Mouse (Mus musculus): ENCODE results near the gene Rbm44. TPM values are rescaled to one million over a fixed set of nuclear protein-coding genes. Genes with fewer than 3 reads are reported as not detected.

The Rbm44 gene
- polyA plus RNA-seq, 1 experiment from 2014 or later: 0.39 TPM

GRCm38 (mm10) chr1:91211099-91211498 is 66.2 kb downstream of the Rbm44 start:
- WGBS: 79% methylated on average over 1 of the region's 1 CpGs
- Histone ChIP-seq H3K4me2 (ENCODE audit: low read depth, low read length) (no peak overlapping the region), H3K4me1 (ENCODE audit: control insufficient read depth, insufficient read depth, low read length) (peaks cover 5% of the 10 kb centered on the region; the same call in 1 of the 2 replicates), H3K27ac (ENCODE audit: low read depth, low read length) (no peak overlapping the region), H3K36me3 (ENCODE audit: control insufficient read depth, insufficient read depth, low read length) (no peaks in the 10 kb centered on the region), H3K27me3 (ENCODE audit: control insufficient read depth, insufficient read depth, low read length) (no peaks in the 10 kb centered on the region), H3K4me3 (ENCODE audit: low read depth, low read length) (no peak overlapping the region), H3K9me3 (ENCODE audit: control insufficient read depth, low read length) (no peaks in the 10 kb centered on the region), H3K9ac (replicated peaks; ENCODE audit: low read depth, low read length) (no peak overlapping the region)
- no peak for ATAC-seq (ENCODE audit: low read depth)

DNA sequence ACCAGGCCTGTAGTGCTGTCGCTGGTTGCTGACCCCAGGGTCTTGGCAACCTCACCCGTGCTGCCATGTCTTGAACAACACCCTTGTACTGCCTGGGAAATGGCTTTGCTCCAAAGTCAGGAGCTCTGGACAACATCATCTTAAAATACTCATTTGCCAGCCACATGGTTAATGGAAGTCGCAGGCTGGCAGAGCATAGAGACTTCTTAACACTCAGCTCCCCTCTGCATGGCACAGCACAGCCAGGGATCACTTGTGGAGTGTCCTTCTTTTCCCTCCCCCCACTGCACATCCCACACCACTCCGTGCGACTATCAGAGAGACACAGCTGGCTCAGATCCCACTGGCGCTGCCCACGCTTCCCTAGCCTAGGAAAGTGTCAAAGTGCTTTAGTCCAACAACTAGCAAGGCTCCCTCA is 66.7 kb downstream of the Rbm44 start:
- Histone ChIP-seq H3K36me3 (ENCODE audit: control insufficient read depth, insufficient read depth, low read length) (no peaks in the 10 kb centered on the region), H3K9ac (replicated peaks; ENCODE audit: low read depth, low read length) (no peak overlapping the region), H3K4me2 (ENCODE audit: low read depth, low read length) (no peak overlapping the region), H3K27me3 (ENCODE audit: control insufficient read depth, insufficient read depth, low read length) (no peaks in the 10 kb centered on the region), H3K4me3 (ENCODE audit: low read depth, low read length) (no peak overlapping the region), H3K27ac (ENCODE audit: low read depth, low read length) (no peak overlapping the region), H3K4me1 (ENCODE audit: control insufficient read depth, insufficient read depth, low read length) (peaks cover 5% of the 10 kb centered on the region; the same call in 1 of the 2 replicates), H3K9me3 (ENCODE audit: control insufficient read depth, low read length) (no peaks in the 10 kb centered on the region)
- no peak for ATAC-seq (ENCODE audit: low read depth)
- WGBS: 65% methylated on average over 7 of the region's 7 CpGs

GRCm38 (mm10) chr1:91215264-91215663 is 70.4 kb downstream of the Rbm44 start:
- ATAC-seq (ENCODE audit: low read depth): no peak

GRCm38 (mm10) chr1:91215981-91216380 is 71.1 kb downstream of the Rbm44 start:
- Histone ChIP-seq H3K4me1 (ENCODE audit: control insufficient read depth, insufficient read depth, low read length) (no peaks in the 10 kb centered on the region), H3K9ac (replicated peaks; ENCODE audit: low read depth, low read length) (no peak overlapping the region), H3K4me2 (ENCODE audit: low read depth, low read length) (no peak overlapping the region), H3K9me3 (ENCODE audit: control insufficient read depth, low read length) (no peaks in the 10 kb centered on the region), H3K36me3 (ENCODE audit: control insufficient read depth, insufficient read depth, low read length) (no peaks in the 10 kb centered on the region), H3K4me3 (ENCODE audit: low read depth, low read length) (no peak overlapping the region), H3K27ac (ENCODE audit: low read depth, low read length) (no peak overlapping the region), H3K27me3 (ENCODE audit: control insufficient read depth, insufficient read depth, low read length) (no peaks in the 10 kb centered on the region)
- ATAC-seq (ENCODE audit: low read depth): no peak
- WGBS: 61% methylated on average over 1 of the region's 1 CpGs

More at GRCm38 (mm10) chr1:91215264-91215663, 70.4 kb downstream of the Rbm44 start:
- 100% methylated on average over 1 of the region's 1 CpGs for WGBS
- Histone ChIP-seq H3K9ac (replicated peaks; ENCODE audit: low read depth, low read length) (no peak overlapping the region), H3K4me1 (ENCODE audit: control insufficient read depth, insufficient read depth, low read length) (no peaks in the 10 kb centered on the region), H3K36me3 (ENCODE audit: control insufficient read depth, insufficient read depth, low read length) (no peaks in the 10 kb centered on the region), H3K9me3 (ENCODE audit: control insufficient read depth, low read length) (no peaks in the 10 kb centered on the region), H3K4me2 (ENCODE audit: low read depth, low read length) (no peak overlapping the region), H3K27me3 (ENCODE audit: control insufficient read depth, insufficient read depth, low read length) (no peaks in the 10 kb centered on the region), H3K27ac (ENCODE audit: low read depth, low read length) (no peak overlapping the region), H3K4me3 (ENCODE audit: low read depth, low read length) (no peak overlapping the region)

DNA sequence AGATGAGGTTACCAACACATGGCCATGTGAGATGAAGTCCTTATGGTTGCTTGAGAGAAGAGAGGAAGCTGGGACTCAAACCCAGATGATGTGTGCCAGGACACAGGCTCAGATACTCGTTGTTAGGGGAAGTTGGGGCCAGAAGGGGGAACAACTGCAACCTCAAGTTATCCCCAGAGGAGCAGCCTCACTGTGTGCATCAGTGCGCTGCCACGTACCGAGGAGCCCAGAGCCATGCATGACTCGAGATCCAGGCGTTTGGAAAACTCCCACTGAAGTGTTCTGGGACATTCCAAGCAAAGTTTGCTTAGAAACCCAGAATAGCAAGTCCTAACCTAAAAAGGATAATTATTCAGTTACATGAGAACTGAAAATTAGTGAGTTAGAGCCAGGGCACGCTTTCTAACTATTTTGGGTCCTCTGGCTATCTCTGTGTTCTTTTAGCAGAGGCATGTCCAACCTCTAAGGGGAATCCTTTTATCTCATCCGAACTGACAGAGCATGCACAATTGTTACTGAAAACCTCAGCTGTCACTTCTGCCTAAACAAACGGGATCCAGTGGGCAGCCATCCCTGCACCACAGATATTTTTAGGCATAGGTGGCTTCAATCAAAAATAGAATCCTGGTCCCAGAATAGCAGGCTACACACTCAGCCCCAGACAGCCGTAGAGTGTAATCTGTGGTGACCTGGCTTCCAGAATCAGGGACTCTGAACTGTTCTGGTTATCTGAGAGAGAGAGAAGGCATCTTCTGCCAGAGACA is 71.8 kb downstream of the Rbm44 start:
- Histone ChIP-seq H3K27me3 (ENCODE audit: control insufficient read depth, insufficient read depth, low read length) (no peaks in the 10 kb centered on the region), H3K4me1 (ENCODE audit: control insufficient read depth, insufficient read depth, low read length) (no peaks in the 10 kb centered on the region), H3K9me3 (ENCODE audit: control insufficient read depth, low read length) (no peaks in the 10 kb centered on the region), H3K9ac (replicated peaks; ENCODE audit: low read depth, low read length) (no peak overlapping the region), H3K4me2 (ENCODE audit: low read depth, low read length) (no peak overlapping the region), H3K27ac (ENCODE audit: low read depth, low read length) (no peak overlapping the region), H3K36me3 (ENCODE audit: control insufficient read depth, insufficient read depth, low read length) (no peaks in the 10 kb centered on the region), H3K4me3 (ENCODE audit: low read depth, low read length) (no peak overlapping the region)
- ATAC-seq (ENCODE audit: low read depth): no peak
- 74% methylated on average over 10 of the region's 10 CpGs for WGBS

DNA sequence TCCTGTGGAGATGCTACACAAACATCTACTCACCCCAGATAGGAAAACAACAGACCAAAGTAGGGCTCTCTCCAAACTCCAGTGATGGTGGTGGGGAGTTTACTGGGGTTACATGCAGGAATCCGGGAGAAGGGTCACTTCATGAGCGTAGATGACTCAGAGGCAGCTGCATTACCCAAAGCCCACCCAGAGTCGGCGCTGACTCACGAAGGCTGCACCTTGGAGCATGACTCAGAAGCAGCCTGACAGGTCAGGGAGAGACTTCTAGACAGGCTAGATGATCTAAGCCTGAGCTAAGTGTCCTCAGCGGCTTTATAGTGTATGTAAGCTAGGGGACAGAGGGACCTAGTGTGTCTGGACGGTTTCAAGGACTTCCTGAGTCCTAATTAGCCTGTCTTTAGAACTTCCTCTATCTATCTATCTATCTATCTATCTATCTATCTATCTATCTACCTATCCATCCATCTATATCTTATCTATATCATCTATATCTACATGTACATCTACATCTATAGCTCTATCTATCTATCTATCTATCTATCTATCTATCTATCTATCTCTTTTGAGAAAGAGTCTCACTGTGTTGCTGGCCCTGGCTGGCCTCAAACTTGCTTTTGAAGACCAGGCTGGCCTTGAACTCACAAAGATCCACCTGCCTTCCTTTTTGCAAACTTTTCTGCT is 74.9 kb downstream of the Rbm44 start:
- H3K9ac ChIP-seq (replicated peaks; ENCODE audit: low read depth, low read length): no peak overlapping the region
- no peak for ATAC-seq (ENCODE audit: low read depth)
- H3K9me3 ChIP-seq (ENCODE audit: control insufficient read depth, low read length): no peaks in the 10 kb centered on the region
- H3K4me1 ChIP-seq (ENCODE audit: control insufficient read depth, insufficient read depth, low read length): no peaks in the 10 kb centered on the region
- WGBS: 88% methylated on average over 7 of the region's 7 CpGs
- no peak overlapping the region for H3K27ac ChIP-seq (ENCODE audit: low read depth, low read length)
- H3K36me3 ChIP-seq (ENCODE audit: control insufficient read depth, insufficient read depth, low read length): no peaks in the 10 kb centered on the region
- no peak overlapping the region for H3K4me2 ChIP-seq (ENCODE audit: low read depth, low read length)
- H3K27me3 ChIP-seq (ENCODE audit: control insufficient read depth, insufficient read depth, low read length): no peaks in the 10 kb centered on the region
- H3K4me3 ChIP-seq (ENCODE audit: low read depth, low read length): no peak overlapping the region

GRCm38 (mm10) chr1:91220322-91220672 is 75.4 kb downstream of the Rbm44 start:
- no peak for ATAC-seq (ENCODE audit: low read depth)
- Histone ChIP-seq H3K9me3 (ENCODE audit: control insufficient read depth, low read length) (no peaks in the 10 kb centered on the region), H3K9ac (replicated peaks; ENCODE audit: low read depth, low read length) (no peak overlapping the region), H3K36me3 (ENCODE audit: control insufficient read depth, insufficient read depth, low read length) (no peaks in the 10 kb centered on the region), H3K27me3 (ENCODE audit: control insufficient read depth, insufficient read depth, low read length) (no peaks in the 10 kb centered on the region), H3K4me2 (ENCODE audit: low read depth, low read length) (no peak overlapping the region), H3K27ac (ENCODE audit: low read depth, low read length) (no peak overlapping the region), H3K4me1 (ENCODE audit: control insufficient read depth, insufficient read depth, low read length) (no peaks in the 10 kb centered on the region), H3K4me3 (ENCODE audit: low read depth, low read length) (no peak overlapping the region)
- WGBS: 92% methylated on average over 3 of the region's 3 CpGs

Other genes with a start within 250 kb of the Rbm44 start
- gene Mlph, start 230.0 kb upstream of the Rbm44 start, polyA plus RNA-seq (2014; fragmentation: Nextera tagmentation; extraction: Ambion mirVana): 0.26 TPM in 1 of 2 replicates, not detected in the other
- gene Prlh, start 192.0 kb upstream of the Rbm44 start, polyA plus RNA-seq (2014; fragmentation: Nextera tagmentation; extraction: Ambion mirVana): not detected in 2 replicates
- 0.13 TPM in 1 of 2 replicates, not detected in the other for gene Rab17, start 175.4 kb upstream of the Rbm44 start, polyA plus RNA-seq (2014; fragmentation: Nextera tagmentation; extraction: Ambion mirVana)
- gene Lrrfip1, start 146.4 kb upstream of the Rbm44 start, polyA plus RNA-seq (2014; fragmentation: Nextera tagmentation; extraction: Ambion mirVana): 41.4 and 50.4 TPM in 2 replicates
- 8.3 and 15.8 TPM in 2 replicates for gene Ramp1, start 34.7 kb downstream of the Rbm44 start, polyA plus RNA-seq (2014; fragmentation: Nextera tagmentation; extraction: Ambion mirVana)
- gene Ube2f, start 105.2 kb downstream of the Rbm44 start, polyA plus RNA-seq (2014; fragmentation: Nextera tagmentation; extraction: Ambion mirVana): 60.2 and 61.9 TPM in 2 replicates
- gene Scly, start 153.2 kb downstream of the Rbm44 start, polyA plus RNA-seq (2014; fragmentation: Nextera tagmentation; extraction: Ambion mirVana): 8.4 and 11.6 TPM in 2 replicates
- gene Espnl, start 177.0 kb downstream of the Rbm44 start, polyA plus RNA-seq (2014; fragmentation: Nextera tagmentation; extraction: Ambion mirVana): 0.10 and 0.11 TPM in 2 replicates
- 0.17 TPM in 1 of 2 replicates, not detected in the other for gene Klhl30, start 205.9 kb downstream of the Rbm44 start, polyA plus RNA-seq (2014; fragmentation: Nextera tagmentation; extraction: Ambion mirVana)
- 0.17 TPM in 1 of 2 replicates, not detected in the other for gene Erfe, start 221.3 kb downstream of the Rbm44 start, polyA plus RNA-seq (2014; fragmentation: Nextera tagmentation; extraction: Ambion mirVana)